Mouse (Mus musculus) MEL (cell line): ENCODE measurements around the gene Slc25a11. TPM values are rescaled to one million over a fixed set of nuclear protein-coding genes. Genes with fewer than 3 reads are reported as not detected.

Experiments used
- DNase-seq: peaks from one replicate; pipeline ENCODE4 v3.0.0; 2011; ENCODE audit warnings: low read depth, low spot score
- H3K27ac ChIP-seq: 2 replicates; pipeline ENCODE4 v1.5.1; 2012; ENCODE audit warnings: low read depth, mild to moderate bottlenecking, control low read depth, low read length, moderate library complexity; ENCODE audit not compliant: control insufficient read depth
- H3K27me3 ChIP-seq, 2 experiments: fragments of 150-350 bp in 1 of 2; sonication (generic) in 1 of 2; 2 replicates each; pipeline ENCODE4 v1.6.1; 2012; ENCODE audit warnings: low read length in 2 of 2, mild to moderate bottlenecking in 2 of 2, improper control_type of control experiment in 1 of 2, moderate library complexity in 1 of 2; ENCODE audit not compliant: insufficient read depth in 2 of 2, control insufficient read depth in 1 of 2
- H3K36me3 ChIP-seq, 2 experiments: 2 replicates each; pipeline ENCODE4 v1.6.1; 2012 to 2014; ENCODE audit warnings: low read length in 2 of 2, improper control_type of control experiment in 1 of 2, inconsistent platforms in 1 of 2, mild to moderate bottlenecking in 1 of 2; ENCODE audit not compliant: insufficient read depth in 2 of 2, control insufficient read depth in 1 of 2
- H3K4me1 ChIP-seq, 2 experiments: fragments of 150-350 bp in 1 of 2; sonication (generic) in 1 of 2; 2 replicates each; pipeline ENCODE4 v1.6.1; 2012; ENCODE audit warnings: low read length in 2 of 2, improper control_type of control experiment in 1 of 2, mild to moderate bottlenecking in 1 of 2; ENCODE audit not compliant: insufficient read depth in 2 of 2, control insufficient read depth in 1 of 2
- H3K4me3 ChIP-seq, 2 experiments: fragments of 150-350 bp in 1 of 2; sonication (generic) in 1 of 2; 2 replicates each; pipeline ENCODE4 v1.5.1; 2012; ENCODE audit warnings: low read depth in 2 of 2, low read length in 2 of 2, mild to moderate bottlenecking in 2 of 2, moderate library complexity in 2 of 2, control low read depth in 1 of 2, improper control_type of control experiment in 1 of 2; ENCODE audit not compliant: control insufficient read depth in 1 of 2, insufficient read depth in 1 of 2
- H3K79me2 ChIP-seq: 2 replicates; pipeline ENCODE4 v1.6.1; 2012; ENCODE audit warnings: mild to moderate bottlenecking, low read length, moderate library complexity; ENCODE audit not compliant: control insufficient read depth, poor library complexity, insufficient read depth
- H3K9ac ChIP-seq: 2 replicates; pipeline ENCODE4 v1.6.1; 2012; ENCODE audit warnings: low read depth, mild to moderate bottlenecking, control low read depth, low read length, moderate library complexity; ENCODE audit not compliant: control insufficient read depth, poor library complexity, severe bottlenecking
- H3K9me3 ChIP-seq: fragments of 150-350 bp; sonication (generic); replicated peaks from 2 replicates; pipeline ENCODE4 v1.6.1; 2012; ENCODE audit warnings: mild to moderate bottlenecking, low read length, improper control_type of control experiment, moderate library complexity; ENCODE audit not compliant: insufficient read depth
- BHLHE40 ChIP-seq: IDR thresholded peaks from 2 replicates; pipeline ENCODE4 v1.6.1; 2012; ENCODE audit warnings: low read depth, mild to moderate bottlenecking, inconsistent platforms, low read length, improper control_type of control experiment, borderline replicate concordance
- CHD2 ChIP-seq: IDR thresholded peaks from 2 replicates; pipeline ENCODE4 v1.6.1; 2011; ENCODE audit warnings: low read length, improper control_type of control experiment
- CTCF ChIP-seq, 3 experiments: IDR thresholded peaks in 2 of 3; conservative IDR thresholded peaks in 1 of 3; 2 replicates each; pipeline ENCODE4 v1.5.1; 2011 to 2012; ENCODE audit warnings: low read length in 3 of 3, low read depth in 2 of 3, mild to moderate bottlenecking in 2 of 3, improper control_type of control experiment in 1 of 3, inconsistent platforms in 1 of 3, mixed read lengths in 1 of 3, moderate library complexity in 1 of 3; ENCODE audit not compliant: control insufficient read depth in 1 of 3, insufficient read depth in 1 of 3, poor library complexity in 1 of 3, severe bottlenecking in 1 of 3
- E2F4 ChIP-seq: IDR thresholded peaks from 2 replicates; pipeline ENCODE4 v1.6.1; 2011; ENCODE audit warnings: low read depth, low read length, improper control_type of control experiment, borderline replicate concordance
- ELF1 ChIP-seq: IDR thresholded peaks from 2 replicates; pipeline ENCODE4 v1.6.1; 2014; ENCODE audit warnings: low read depth, mild to moderate bottlenecking, inconsistent platforms, low read length, improper control_type of control experiment, moderate library complexity
- EP300 ChIP-seq, 2 experiments: IDR thresholded peaks; 2 replicates each; pipeline ENCODE4 v1.6.1; 2011; ENCODE audit warnings: improper control_type of control experiment in 2 of 2, low read length in 2 of 2, low read depth in 1 of 2, mild to moderate bottlenecking in 1 of 2
- ETS1 ChIP-seq: IDR thresholded peaks from 2 replicates; pipeline ENCODE4 v1.6.1; 2012; ENCODE audit warnings: low read depth, mild to moderate bottlenecking, inconsistent platforms, low read length, improper control_type of control experiment, moderate library complexity
- GATA1 ChIP-seq: IDR thresholded peaks from 2 replicates; pipeline ENCODE4 v1.6.1; 2011; ENCODE audit warnings: low read depth, low read length, improper control_type of control experiment
- HCFC1 ChIP-seq: IDR thresholded peaks from 2 replicates; pipeline ENCODE4 v1.6.1; 2012; ENCODE audit warnings: low read depth, mild to moderate bottlenecking, inconsistent platforms, low read length, improper control_type of control experiment, moderate library complexity
- KAT2A ChIP-seq: conservative IDR thresholded peaks from 2 replicates; pipeline ENCODE4 v1.6.1; 2012; ENCODE audit warnings: low read depth, low read length, improper control_type of control experiment, inconsistent platforms
- MAFK ChIP-seq: IDR thresholded peaks from 2 replicates; pipeline ENCODE4 v1.6.1; 2011; ENCODE audit warnings: low read depth, mild to moderate bottlenecking, low read length, improper control_type of control experiment, borderline replicate concordance
- MAX ChIP-seq: IDR thresholded peaks from 2 replicates; pipeline ENCODE4 v1.6.1; 2011; ENCODE audit warnings: low read length, improper control_type of control experiment
- MAZ ChIP-seq: IDR thresholded peaks from 2 replicates; pipeline ENCODE4 v1.6.1; 2012; ENCODE audit warnings: low read depth, mild to moderate bottlenecking, inconsistent platforms, low read length, improper control_type of control experiment
- MXI1 ChIP-seq: IDR thresholded peaks from 2 replicates; pipeline ENCODE4 v1.6.1; 2011; ENCODE audit warnings: mild to moderate bottlenecking, low read depth, low read length, improper control_type of control experiment
- MYB ChIP-seq: IDR thresholded peaks from 2 replicates; pipeline ENCODE4 v1.6.1; 2011; ENCODE audit warnings: mild to moderate bottlenecking, low read depth, low read length, improper control_type of control experiment
- MYC ChIP-seq: IDR thresholded peaks from 2 replicates; pipeline ENCODE4 v1.6.1; 2011; ENCODE audit warnings: low read depth, mild to moderate bottlenecking, low read length, improper control_type of control experiment, moderate library complexity
- NELFE ChIP-seq: IDR thresholded peaks from 2 replicates; pipeline ENCODE4 v1.6.1; 2011; ENCODE audit warnings: low read depth, low read length, improper control_type of control experiment
- NRF1 ChIP-seq: IDR thresholded peaks from 2 replicates; pipeline ENCODE4 v1.6.1; 2014; ENCODE audit warnings: low read depth, mild to moderate bottlenecking, inconsistent platforms, low read length, improper control_type of control experiment, moderate library complexity; ENCODE audit not compliant: poor library complexity, insufficient read depth, severe bottlenecking
- POLR2AphosphoS5 ChIP-seq: IDR thresholded peaks from 2 replicates; pipeline ENCODE4 v1.6.1; 2012; ENCODE audit warnings: low read depth, borderline replicate concordance, mild to moderate bottlenecking, inconsistent platforms, low read length, moderate library complexity, mixed read lengths
- RAD21 ChIP-seq: IDR thresholded peaks from 2 replicates; pipeline ENCODE4 v1.6.1; 2011; ENCODE audit warnings: mild to moderate bottlenecking, low read depth, low read length, improper control_type of control experiment
- RCOR1 ChIP-seq: IDR thresholded peaks from 2 replicates; pipeline ENCODE4 v1.6.1; 2012; ENCODE audit warnings: low read depth, mild to moderate bottlenecking, inconsistent platforms, low read length, improper control_type of control experiment
- SIN3A ChIP-seq: IDR thresholded peaks from 2 replicates; pipeline ENCODE4 v1.6.1; 2012; ENCODE audit warnings: low read length, improper control_type of control experiment, inconsistent platforms
- SMC3 ChIP-seq: IDR thresholded peaks from 2 replicates; pipeline ENCODE4 v1.6.1; 2011; ENCODE audit warnings: low read depth, low read length, improper control_type of control experiment
- TBP ChIP-seq: IDR thresholded peaks from 2 replicates; pipeline ENCODE4 v1.8.0; 2011; ENCODE audit warnings: low read depth, low read length, improper control_type of control experiment
- TCF12 ChIP-seq: IDR thresholded peaks from 2 replicates; pipeline ENCODE4 v1.6.1; 2014; ENCODE audit warnings: low read depth, mild to moderate bottlenecking, inconsistent platforms, low read length, improper control_type of control experiment, moderate library complexity
- ZC3H11A ChIP-seq: IDR thresholded peaks from 2 replicates; pipeline ENCODE4 v1.6.1; 2012; ENCODE audit warnings: low read depth, mild to moderate bottlenecking, inconsistent platforms, low read length, improper control_type of control experiment
- ZKSCAN1 ChIP-seq: IDR thresholded peaks from 2 replicates; pipeline ENCODE4 v1.6.1; 2012; ENCODE audit warnings: low read depth, mild to moderate bottlenecking, inconsistent platforms, low read length, improper control_type of control experiment, moderate library complexity
- ZMIZ1 ChIP-seq: IDR thresholded peaks from 2 replicates; pipeline ENCODE4 v1.6.1; 2012; ENCODE audit warnings: low read depth, mild to moderate bottlenecking, inconsistent platforms, low read length, improper control_type of control experiment, moderate library complexity
- ZNF384 ChIP-seq: IDR thresholded peaks from 2 replicates; pipeline ENCODE4 v1.6.1; 2012; ENCODE audit warnings: low read depth, mild to moderate bottlenecking, inconsistent platforms, low read length, improper control_type of control experiment
- polyA plus RNA-seq, 2 experiments: library from polyadenylated mRNA; stranded (reverse) in 1 of 2; unstranded in 1 of 2; fragments of >175 nt in 1 of 2; fragments of >200 nt in 1 of 2; gene quantifications; 2 replicates each; pipeline versions ENCODE4 v1.2.1 to v1.2.4; 2012; ENCODE audit warnings: low replicate concordance in 2 of 2, low read depth in 1 of 2; ENCODE audit not compliant: insufficient read length in 2 of 2, insufficient read depth in 1 of 2, missing spikeins in 1 of 2
- total RNA-seq: library from RNA; depleted of rRNA; stranded (reverse); fragments of 300-350 nt; gene quantifications from 2 replicates; pipeline ENCODE4 v1.2.3, GENCODE M21; 2012

Gene Slc25a11
- total and polyA plus RNA-seq, 3 experiments = 96.3 to 145 (median 114) TPM

- Histone ChIP-seq H3K27me3 (no peaks in the 10 kb centered on the region), H3K4me3 (no peak overlapping the region), H3K9me3 (no peaks in the 10 kb centered on the region), H3K9ac (peak overlapping the region; percentile 90), H3K27ac (no peak overlapping the region), H3K79me2 (peaks cover 18% of the 10 kb centered on the region), H3K36me3 (peaks cover 0 to 11% of the 10 kb centered on the region in 2 experiments; a peak in 2 of 4 replicates), H3K4me1 (peaks cover 2 to 24% of the 10 kb centered on the region in 2 experiments; a peak in 3 of 4 replicates)
- DNase-seq = no peak
- TF ChIP-seq ELF1 (no peak), E2F4 (no peak), SMC3 (no peak), TCF12 (no peak), GATA1 (no peak), ZNF384 (no peak), BHLHE40 (no peak), POLR2AphosphoS5 (no peak), ETS1 (no peak), NRF1 (no peak), NELFE (no peak)
These were observed 23.2 kb upstream of the Slc25a11 start for GRCm38 (mm10) chr11:70670483-70670882.

- Histone ChIP-seq H3K79me2 (peaks cover 18% of the 10 kb centered on the region), H3K36me3 (peaks cover 0 to 11% of the 10 kb centered on the region in 2 experiments; a peak in 2 of 4 replicates), H3K9ac (peak overlapping the region; percentile 90), H3K27ac (peak overlapping the region; percentile 97), H3K9me3 (no peaks in the 10 kb centered on the region), H3K27me3 (no peaks in the 10 kb centered on the region), H3K4me1 (peaks cover 2 to 24% of the 10 kb centered on the region in 2 experiments; a peak in 3 of 4 replicates), H3K4me3 (peak overlapping the region; percentile 75 to 87)
- DNase-seq = peak; percentile 94
- peak; percentile 46; the same call in 1 of the 2 replicates for TF ChIP-seq TCF12
- peak; percentile 52 for TF ChIP-seq HCFC1
- no peak for TF ChIP-seq MYB
- 0 out of 2 replicates have a peak, but pooled peaks have one; percentile 56 for TF ChIP-seq MAX
- peak; percentile 49 for TF ChIP-seq TBP
- TF ChIP-seq EP300 (IDR thresholded peaks at IDR 0.05; ENCODE audit: low read depth in 1 of 2, low read length in 2 of 2) = no peak; a peak in 1 of 4 replicates
- TF ChIP-seq ZMIZ1 = no peak
- TF ChIP-seq MAZ = peak; percentile 86
- TF ChIP-seq BHLHE40 = no peak
- TF ChIP-seq ZKSCAN1 = no peak
- TF ChIP-seq NELFE = peak; percentile 50; the same call in 1 of the 2 replicates
- peak; percentile 65 for TF ChIP-seq SMC3
- 0 out of 2 replicates have a peak, but pooled peaks have one; percentile 24 for TF ChIP-seq ETS1
- TF ChIP-seq MXI1 = peak; percentile 35; the same call in 1 of the 2 replicates
- TF ChIP-seq RAD21 = peak; percentile 39
- peak; percentile 48; the same call in 1 of the 2 replicates for TF ChIP-seq MYC
- TF ChIP-seq KAT2A = no peak
- TF ChIP-seq CHD2 = no peak
- no peak for TF ChIP-seq RCOR1
- TF ChIP-seq SIN3A = no peak; the same call in 1 of the 2 replicates
- TF ChIP-seq ZC3H11A = peak; percentile 20; the same call in 1 of the 2 replicates
- TF ChIP-seq E2F4 = no peak
- no peak for TF ChIP-seq MAFK
- TF ChIP-seq CTCF (IDR thresholded peaks at IDR 0.05 in 2 of 3, conservative IDR thresholded peaks at IDR 0.05 in 1 of 3; ENCODE audit: control insufficient read depth in 1 of 3, insufficient read depth in 1 of 3, low read depth in 2 of 3, low read length in 3 of 3, poor library complexity in 1 of 3, severe bottlenecking in 1 of 3) = peak; percentile 47 to 83 (median 78); a peak in 5 of 6 replicates
These were observed 22.5 kb upstream of the Slc25a11 start for GRCm38 (mm10) chr11:70669582-70670345.
